Mouse (Mus musculus) myocyte (in vitro differentiated cells): Measurements from ENCODE around the gene Arhgap19.

ENCODE experiments used
- CEBPB ChIP-seq: IDR thresholded peaks from 2 replicates; pipeline ENCODE4 v1.6.1; 2011; ENCODE audit warnings: mild to moderate bottlenecking, moderate library complexity; ENCODE audit not compliant: poor library complexity, insufficient read depth, severe bottlenecking
- E2F4 ChIP-seq: IDR thresholded peaks from one replicate; pipeline ENCODE4 v1.6.1; 2011; ENCODE audit warnings: mild to moderate bottlenecking, control low read depth, moderate library complexity; ENCODE audit not compliant: insufficient read depth
- MAX ChIP-seq: IDR thresholded peaks from one replicate; pipeline ENCODE4 v1.6.1; 2011; ENCODE audit warnings: low read depth, mild to moderate bottlenecking, control low read depth
- POLR2A ChIP-seq: IDR thresholded peaks from one replicate; pipeline ENCODE4 v1.6.1; 2011; ENCODE audit warnings: low read depth, mild to moderate bottlenecking, control low read depth, moderate library complexity; ENCODE audit not compliant: insufficient read length
- POLR2AphosphoS2 ChIP-seq: IDR thresholded peaks from one replicate; pipeline ENCODE4 v1.6.1; 2011; ENCODE audit warnings: low read depth, control low read depth; ENCODE audit not compliant: insufficient read length
- SRF ChIP-seq: IDR thresholded peaks from one replicate; pipeline ENCODE4 v1.6.1; 2011; ENCODE audit warnings: low read depth; ENCODE audit not compliant: control insufficient read depth, insufficient read length
- TCF12 ChIP-seq: IDR thresholded peaks from one replicate; pipeline ENCODE4 v1.6.1; 2011; ENCODE audit warnings: mild to moderate bottlenecking, control low read depth; ENCODE audit not compliant: poor library complexity, insufficient read depth, severe bottlenecking
- TCF3 ChIP-seq: IDR thresholded peaks from one replicate; pipeline ENCODE4 v1.6.1; 2011; ENCODE audit warnings: low read depth, control low read depth; ENCODE audit not compliant: insufficient read length
- USF1 ChIP-seq: IDR thresholded peaks from one replicate; pipeline ENCODE4 v1.6.1; 2011; ENCODE audit warnings: low read depth, mild to moderate bottlenecking, control low read depth, moderate library complexity

DNA sequence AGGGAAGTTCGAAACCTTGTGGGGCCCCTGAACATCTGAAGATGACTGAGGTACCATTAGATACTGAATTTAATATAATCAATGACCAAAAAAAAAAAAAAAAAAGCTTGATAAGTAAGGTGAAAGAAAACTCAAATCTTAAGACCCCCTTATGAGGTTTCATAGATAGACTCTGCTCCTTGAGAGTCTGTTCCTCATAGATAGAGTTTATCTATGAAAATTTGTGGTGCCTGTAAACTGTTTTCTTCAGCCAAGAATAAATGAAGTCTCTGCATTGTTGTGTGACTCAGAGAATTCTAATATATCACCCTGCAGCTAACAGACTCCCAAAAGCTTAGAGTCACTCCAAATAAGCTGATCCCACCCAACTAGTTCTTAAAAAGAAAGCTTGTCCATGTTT, 15.0 kb downstream of the Arhgap19 start:
- TF ChIP-seq POLR2A (no peak), USF1 (no peak), TCF12 (no peak), MAX (no peak), SRF (no peak), TCF3 (no peak), E2F4 (no peak), CEBPB (no peak), POLR2AphosphoS2 (no peak)
